Mouse (Mus musculus) cerebellum, adult (tissue): ENCODE measurements around the gene Cdhr5.

Source experiments
- ATAC-seq: cut with Nextera tagmentation; 2 replicates; pipeline ENCODE4 v1.9.2; 2017; ENCODE audit warnings: mild to moderate bottlenecking, moderate library complexity, mixed read lengths; ENCODE audit not compliant: insufficient number of reproducible peaks, low FRiP score, low TSS enrichment

Cdhr5 gene

DNA sequence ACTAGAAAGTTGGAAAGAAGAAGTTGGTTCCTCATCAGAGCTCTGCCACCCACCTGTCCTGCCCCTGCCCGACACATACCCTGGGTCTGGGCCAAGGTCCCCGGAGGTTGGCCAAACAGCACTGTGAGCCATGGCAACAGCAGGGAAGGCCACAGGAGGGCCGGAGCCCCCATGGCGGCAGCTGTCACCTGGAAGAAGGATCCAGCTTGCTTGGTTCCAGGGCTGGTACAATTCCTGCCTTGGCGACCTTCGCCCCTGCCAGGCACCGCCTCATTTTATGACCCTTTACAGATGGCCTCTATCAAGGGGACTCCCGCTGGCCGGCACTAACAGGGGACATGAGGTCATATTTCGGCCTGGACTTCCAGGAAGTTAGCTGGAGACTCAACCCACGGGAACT lies at the start of gene Cdhr5:
TSS of gene Cdhr5 (minus strand) at position 241 of the 400 bp plus-strand sequence.
- no peak for ATAC-seq

DNA sequence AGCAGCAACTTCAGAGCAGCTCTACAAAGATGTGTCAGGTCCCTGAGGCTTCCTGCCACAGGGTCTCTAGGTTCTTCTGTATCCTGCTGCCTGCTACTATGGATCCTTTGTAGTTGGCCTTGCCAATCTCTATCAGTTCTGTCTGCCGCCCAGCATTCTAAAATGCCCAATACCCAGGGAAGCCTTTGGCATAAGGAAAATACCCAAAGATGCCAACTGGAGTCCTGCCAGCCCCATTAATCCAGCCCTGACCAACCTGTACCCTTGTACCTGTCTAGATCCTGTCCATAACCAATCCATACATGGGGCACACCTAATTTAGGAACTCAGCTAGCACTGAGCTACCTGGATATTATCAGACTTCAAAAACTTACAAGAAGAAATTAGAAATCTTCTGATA lies 48.1 kb upstream of the Cdhr5 start:
- ATAC-seq, result no peak

DNA sequence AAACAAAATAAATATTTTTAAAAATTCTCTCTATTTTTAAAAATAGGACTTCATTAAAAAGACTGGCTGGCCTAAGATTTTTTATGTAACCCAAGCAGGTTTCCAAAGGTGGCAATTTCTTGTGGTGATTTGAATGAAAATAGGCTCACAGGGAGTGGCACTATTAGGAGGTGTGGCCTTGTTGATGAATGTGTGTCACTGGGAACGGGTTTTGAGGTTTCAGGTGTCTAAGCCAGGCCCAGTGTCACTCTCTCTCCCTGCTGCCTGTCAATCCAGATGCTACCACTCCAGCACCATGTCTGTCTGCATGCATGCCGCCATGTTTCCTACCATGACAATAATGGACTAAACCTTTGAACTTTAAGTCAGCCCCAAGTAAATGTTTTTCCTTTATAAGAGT lies 42.9 kb upstream of the Cdhr5 start:
- no peak for ATAC-seq

DNA sequence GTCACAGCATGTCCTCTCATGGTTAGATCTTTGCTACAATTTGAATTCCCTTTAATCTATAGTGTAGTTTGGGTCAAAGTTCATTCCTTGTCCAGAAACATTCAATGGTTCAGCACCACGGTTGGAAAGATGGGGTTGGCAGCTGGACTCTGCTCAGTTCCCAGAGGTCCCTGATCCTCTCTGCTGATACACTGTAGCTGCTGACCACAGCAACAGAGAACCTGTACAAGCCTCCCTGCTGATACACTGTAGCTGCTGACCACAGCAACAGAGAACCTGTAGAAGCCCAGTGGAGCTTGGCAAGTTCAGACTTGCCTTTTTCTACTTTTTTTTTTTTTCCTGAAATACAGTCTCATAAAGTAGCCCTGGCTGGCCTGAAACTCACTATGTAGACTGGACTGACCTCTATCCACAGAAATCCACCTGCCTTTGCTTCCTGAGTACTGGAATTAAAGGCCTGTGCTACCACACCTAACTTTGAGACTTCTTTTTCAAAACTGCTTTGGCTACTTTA lies 41.1 kb upstream of the Cdhr5 start:
- no peak for ATAC-seq

DNA sequence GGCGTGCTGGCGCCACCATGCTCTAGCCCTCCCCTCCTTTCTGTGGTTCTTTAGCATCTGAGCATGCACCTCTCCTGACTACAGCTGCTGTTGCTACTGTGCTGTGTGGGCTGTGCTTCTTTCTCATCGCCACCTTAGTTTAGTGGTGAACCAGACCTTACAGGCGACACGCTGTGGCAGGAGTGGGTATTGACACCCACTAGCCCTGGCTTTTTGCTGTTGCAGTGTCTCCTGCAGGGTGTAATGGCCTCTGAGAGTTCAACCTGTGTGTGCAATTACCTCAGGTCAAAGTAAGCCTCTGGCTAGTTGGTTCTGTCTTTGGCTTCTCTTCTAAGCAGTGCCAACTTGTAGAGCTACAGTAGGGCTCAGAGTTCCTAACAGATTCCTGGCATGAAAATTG lies 39.4 kb upstream of the Cdhr5 start:
- ATAC-seq, result no peak

DNA sequence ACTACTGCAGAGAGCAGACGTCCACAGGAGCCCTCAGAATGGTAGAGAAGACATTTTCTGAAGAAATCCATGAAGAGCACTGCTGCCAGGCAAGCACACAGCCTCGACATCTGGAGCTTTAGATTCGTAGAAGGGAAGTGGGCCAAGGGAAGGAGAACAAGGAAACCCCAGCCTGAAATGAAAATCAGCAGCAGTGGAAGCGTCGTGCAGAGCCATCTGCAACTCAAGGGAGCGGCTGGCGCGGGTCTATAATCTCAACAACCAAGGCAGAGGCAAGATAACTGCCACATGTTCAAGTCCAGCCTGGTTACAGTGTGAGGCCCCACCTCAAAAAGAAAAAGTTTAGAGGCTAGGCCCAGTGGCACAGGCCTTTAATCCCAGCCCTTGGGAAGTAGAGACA lies 38.5 kb upstream of the Cdhr5 start:
- ATAC-seq, result no peak

DNA sequence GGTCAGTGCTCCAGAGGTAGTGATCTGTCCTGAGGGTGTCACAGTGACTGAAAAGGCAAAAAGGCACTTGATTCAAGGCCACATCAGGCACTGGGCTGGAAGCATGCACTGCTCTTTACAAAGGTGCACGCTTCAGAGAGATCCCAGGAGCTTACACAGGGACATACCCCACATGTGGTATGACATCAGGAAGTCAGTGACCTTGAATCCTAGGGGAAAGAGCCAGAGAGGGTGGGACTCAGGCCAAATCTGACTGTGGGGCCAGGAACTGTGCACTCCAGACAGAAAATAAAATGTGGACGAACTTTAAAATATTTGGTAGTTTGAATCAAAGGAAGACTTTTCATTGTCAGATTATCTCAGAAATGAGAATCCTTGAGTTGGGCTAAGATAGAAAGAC lies 37.8 kb upstream of the Cdhr5 start:
- no peak for ATAC-seq

DNA sequence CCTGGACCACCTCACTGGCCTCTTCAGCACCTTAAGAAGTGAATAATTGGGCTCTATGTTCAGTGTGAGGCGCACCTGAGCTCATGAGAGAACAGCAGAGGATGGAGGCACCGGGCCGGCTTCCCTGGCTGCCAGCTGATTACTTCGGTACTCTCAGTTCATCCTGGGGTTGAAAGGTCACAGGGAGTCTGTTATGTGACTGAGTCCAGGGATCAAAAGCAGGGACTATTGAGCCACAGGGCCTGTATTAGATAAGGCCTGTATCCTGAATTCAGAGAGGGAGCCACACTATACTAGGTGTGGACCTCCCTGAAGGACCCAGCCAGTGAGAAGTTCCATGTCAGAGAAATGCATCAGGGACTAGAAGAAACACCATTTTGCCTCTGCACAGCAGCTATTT lies 28.0 kb upstream of the Cdhr5 start:
- no peak for ATAC-seq

DNA sequence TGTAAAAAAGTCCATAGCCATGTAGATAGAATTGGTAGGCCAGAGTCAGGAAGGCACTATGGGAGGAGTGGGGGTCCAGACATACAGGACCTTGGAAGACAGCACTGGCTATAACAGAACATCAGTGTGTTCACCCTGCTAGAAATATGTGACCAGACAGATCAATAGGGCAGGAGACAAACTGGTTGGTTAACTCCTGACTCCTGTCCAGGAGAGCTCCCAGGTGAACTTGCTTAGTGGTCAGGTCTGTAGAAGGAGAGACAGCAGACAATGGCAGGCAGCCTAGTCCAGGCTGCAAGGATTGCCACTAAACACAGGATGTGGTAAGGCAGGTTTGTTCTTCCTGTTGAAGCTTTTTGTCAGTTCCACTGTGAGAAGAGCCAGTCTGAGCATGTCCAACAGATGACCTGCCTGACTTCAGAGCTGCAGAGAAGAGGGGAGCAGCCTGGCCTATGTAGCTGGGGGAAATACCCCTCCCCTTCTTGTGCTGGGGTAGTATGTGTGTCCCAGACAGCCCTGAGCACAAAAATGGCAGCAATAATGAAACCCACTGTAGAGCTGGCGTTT lies 26.2 kb upstream of the Cdhr5 start:
- no peak for ATAC-seq

DNA sequence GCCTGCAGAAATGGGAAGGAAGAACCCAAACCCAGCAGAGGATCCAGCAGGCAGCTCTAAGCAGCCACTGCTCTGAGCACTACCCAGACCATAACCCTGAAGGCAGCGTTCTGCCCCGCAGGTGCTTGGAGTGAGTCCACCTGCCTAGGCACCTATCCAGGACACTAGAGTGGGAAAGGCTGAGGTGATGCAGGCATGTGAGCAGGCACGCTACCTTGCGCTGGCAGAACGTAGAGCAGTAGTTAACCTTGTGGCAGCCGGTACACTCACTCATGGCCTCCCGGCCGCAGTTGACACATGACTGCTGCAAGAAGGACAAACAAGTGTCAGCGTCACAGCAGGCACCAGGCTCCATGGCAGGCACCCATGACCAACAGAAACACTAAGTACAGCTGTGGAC lies 24.8 kb upstream of the Cdhr5 start:
- ATAC-seq, result no peak

DNA sequence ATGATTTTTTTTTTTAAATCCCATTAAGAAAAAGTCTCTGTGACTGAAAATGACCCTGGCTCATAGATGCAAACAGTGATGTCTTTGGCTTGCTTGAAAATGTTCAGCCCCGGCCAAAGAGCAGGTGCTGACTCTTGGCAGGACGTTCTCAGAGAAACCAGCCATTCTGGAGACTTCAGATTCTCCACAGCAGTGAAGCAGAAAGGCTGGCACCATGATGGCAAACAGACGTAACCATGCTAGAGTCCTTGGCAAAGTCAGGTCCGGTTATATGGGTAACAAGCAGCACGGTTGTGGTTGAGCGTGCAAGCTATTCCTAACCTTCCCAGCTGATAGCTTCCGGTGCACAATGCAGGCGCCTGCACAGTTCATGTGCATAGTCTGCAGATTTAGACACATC lies 22.6 kb upstream of the Cdhr5 start:
- no peak for ATAC-seq

DNA sequence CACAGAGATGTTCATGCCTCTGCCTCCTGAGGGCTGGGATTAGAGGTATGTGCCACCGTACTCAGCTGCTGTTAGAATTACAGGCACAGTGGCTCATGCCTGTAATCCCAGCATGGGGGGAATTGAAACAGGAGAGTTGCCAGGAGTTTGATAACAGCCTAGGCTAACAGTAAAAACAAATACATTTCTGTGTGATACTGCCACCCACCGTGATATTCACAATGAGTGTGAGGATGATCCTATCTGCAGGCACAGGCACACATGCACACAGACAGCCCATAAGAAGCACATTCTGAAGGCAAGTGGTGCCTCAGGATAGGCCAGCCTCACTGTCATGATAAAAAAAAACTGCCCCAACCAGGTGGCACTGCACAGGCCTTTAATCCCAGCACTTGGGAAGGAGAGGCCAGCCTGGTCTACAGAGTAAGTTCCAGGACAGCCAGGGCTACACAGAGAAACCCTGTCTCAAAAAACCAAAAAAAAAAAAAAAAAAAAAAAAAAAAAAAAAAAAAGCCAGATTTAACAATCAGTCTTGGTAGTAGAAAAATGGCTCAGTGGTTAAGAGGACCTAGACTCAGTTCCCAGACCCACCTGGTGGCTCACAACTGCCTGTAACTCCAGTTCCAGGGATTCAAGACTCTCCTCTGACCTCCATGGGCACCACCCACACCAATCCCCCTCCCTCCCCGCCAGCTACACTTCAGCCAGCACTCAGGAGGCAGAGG lies 21.5 kb upstream of the Cdhr5 start:
- no peak for ATAC-seq

DNA sequence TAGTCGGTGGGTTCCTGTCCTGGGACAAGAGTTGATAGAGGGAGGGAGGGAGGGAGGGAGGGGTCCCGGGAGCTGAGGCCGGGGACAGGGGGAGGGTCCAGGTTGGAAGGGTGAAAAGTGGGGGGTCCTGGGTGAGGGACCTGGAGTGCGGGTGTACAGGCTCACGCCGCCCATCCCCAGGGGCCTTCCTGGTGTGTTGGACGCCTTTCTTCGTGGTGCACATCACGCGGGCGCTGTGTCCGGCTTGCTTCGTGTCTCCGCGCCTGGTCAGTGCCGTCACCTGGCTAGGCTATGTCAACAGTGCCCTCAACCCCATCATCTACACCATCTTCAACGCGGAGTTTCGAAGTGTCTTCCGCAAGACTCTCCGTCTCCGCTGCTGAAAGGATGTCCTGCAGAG lies 17.9 kb upstream of the Cdhr5 start:
- ATAC-seq, result no peak

DNA sequence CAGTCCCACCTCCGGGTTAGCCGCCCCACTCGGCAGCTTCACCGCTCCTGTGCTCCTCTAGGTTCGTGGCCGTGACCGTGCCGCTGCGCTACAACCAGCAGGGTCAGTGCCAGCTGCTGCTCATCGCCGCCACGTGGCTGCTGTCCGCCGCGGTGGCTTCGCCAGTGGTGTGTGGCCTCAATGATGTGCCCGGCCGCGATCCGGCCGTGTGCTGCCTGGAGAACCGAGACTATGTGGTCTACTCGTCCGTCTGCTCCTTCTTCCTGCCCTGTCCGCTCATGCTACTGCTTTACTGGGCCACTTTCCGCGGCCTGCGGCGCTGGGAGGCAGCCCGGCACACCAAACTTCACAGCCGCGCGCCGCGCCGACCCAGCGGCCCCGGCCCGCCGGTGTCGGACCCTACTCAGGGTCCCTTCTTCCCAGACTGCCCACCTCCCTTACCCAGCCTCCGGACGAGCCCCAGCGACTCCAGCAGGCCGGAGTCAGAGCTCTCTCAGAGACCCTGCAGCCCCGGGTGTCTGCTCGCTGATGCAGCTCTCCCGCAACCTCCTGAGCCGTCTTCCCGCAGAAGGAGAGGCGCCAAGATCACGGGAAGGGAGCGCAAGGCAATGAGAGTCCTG lies 17.4 kb upstream of the Cdhr5 start:
- no peak for ATAC-seq

DNA sequence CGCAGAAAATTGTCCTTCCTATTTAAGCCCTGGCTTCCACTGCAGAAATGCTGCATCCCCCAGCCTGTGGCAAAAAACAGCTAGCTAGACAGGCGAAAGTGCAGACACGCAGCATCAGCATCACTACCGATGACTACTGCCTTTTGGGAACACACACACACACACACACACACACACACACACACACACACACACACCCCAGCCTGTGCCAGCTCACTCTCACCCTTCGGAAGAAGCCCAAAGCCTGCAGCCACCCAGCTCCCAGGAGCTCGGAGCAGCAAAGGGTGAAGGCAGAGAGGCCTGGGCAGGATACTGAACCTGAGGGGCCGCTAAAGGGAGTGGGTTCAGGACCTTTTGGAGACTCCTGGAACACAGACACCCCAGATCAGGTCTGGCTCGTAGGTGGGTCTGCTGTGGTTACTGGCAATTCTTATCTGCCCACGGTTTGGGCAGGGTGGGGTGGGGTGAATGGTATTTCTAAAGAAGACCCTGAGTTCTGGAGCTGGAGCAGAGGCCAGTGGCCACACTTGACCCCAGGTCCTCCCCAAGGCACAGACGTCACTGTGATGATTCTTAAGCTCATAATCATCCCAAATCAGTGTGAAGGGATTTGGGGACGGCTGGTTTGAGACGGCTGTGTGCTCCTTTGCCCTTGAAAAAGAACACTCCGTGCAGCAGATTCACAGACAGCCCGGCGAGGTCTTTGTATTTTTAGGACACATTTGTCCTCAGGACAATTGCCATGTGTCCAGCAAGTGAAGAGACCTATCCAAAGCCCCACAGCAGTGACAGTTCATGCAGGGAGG lies 16.2 kb upstream of the Cdhr5 start:
- no peak for ATAC-seq

DNA sequence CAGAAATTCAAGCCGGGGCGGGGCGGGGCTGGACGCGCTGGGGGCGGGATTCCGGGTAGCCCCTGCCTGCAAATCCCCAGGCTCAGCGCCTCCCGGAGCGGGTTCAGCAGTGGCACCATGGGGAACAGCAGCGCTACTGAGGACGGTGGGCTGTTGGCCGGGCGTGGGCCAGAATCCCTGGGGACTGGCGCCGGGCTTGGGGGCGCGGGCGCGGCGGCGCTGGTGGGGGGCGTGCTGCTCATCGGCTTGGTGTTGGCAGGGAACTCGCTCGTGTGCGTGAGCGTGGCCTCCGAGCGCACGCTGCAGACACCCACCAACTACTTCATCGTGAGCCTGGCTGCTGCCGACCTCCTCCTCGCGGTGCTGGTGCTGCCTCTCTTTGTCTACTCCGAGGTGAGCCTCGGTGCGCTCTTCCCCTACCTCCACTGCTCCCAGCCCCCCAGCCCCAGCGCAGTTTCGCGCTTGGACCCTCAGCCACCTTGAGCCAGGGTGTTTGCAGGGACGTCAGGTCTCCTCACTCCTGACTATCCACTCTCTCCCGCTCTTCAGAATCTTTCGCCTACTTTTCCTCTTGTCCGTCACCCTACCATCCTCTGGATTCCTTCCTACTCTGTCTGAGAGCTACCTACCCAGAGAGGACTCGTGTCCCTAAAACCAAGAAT lies 15.5 kb upstream of the Cdhr5 start, which contains the start of gene Drd4:
TSS of gene Drd4 (plus strand) at position 86 of the 662 bp plus-strand sequence.
- no peak for ATAC-seq

DNA sequence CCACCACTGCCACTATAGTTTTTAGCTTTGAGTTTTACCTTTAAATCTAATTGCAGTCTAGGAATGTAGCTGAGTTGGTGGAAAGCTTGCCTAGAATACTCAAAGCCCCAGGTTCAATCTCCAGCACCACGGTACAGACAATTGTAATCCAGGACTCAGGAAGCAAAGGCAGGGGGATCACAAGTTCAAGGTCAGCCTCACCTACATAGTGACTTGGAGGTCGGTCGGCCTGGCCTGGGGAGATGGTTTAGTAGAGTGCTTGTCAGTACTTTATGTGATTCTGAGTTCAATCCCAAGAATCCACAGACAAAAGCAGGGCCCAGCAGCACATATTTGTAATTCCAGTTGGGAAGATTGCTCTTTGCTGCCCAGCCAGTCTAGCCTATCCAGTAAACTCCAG lies 11.5 kb upstream of the Cdhr5 start:
- ATAC-seq, result no peak

DNA sequence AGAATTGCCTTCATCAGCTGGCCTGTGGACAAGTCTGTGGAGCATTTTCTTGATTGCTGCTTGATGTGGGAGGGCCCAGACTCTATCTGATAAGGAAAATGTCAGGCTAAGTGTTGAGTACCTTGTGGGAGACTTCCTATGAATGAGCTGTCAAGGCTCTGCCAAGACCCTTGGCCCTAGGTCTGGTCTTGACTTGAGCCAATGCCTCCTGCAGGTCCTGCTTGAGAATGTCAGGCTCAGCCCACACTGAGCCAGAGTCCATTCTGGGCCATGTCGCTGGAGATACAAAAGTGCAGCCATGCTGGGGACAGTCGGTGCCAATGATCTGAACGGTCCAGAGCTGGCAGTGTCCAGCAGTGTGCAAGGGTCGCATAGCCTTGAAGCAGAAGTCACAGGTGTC lies 6.2 kb upstream of the Cdhr5 start:
- no peak for ATAC-seq

DNA sequence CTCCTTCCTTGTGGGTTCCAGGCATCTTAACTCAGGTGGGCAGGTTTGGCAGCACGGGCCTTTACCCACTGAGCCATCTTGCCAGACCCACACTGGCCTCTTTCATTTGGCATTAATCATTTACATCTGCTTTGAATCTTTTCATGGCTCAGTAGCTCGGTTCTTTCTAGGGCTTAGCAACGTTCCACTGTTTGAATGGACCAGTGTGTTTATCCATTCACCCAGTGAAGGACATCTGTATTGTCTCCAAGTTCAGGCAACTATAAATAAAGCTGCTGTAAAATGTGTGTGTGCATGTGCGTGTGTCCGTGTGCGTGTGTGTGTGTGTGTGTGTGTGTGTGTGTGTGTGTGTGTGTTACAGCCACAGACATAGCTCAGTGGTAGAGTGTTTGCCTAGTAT lies 4.9 kb upstream of the Cdhr5 start:
- ATAC-seq, result no peak
